Mouse (Mus musculus) embryonic fibroblast, embryonic 13.5 days (primary cell): ENCODE measurements around the gene Stap2.

Source experiments
- CTCF ChIP-seq: IDR thresholded peaks from 2 replicates; pipeline ENCODE4 v1.5.1; 2011; ENCODE audit warnings: mild to moderate bottlenecking, control low read depth, low read length, moderate library complexity, borderline replicate concordance; ENCODE audit not compliant: insufficient read depth
- POLR2A ChIP-seq: IDR thresholded peaks from 2 replicates; pipeline ENCODE4 v1.6.1; 2011; ENCODE audit warnings: low read depth, mild to moderate bottlenecking, control low read depth, low read length, moderate library complexity

- TF ChIP-seq CTCF (no peak), POLR2A (no peak)
These were observed 49.6 kb upstream of the Stap2 start for GRCm38 (mm10) chr17:56054938-56055337.
